Mouse (Mus musculus) MEL (cell line): ENCODE measurements around the gene Erlin1.

Experiments used
- CTCF ChIP-seq, 3 experiments: IDR thresholded peaks in 2 of 3; conservative IDR thresholded peaks in 1 of 3; 2 replicates each; pipeline ENCODE4 v1.5.1; 2011 to 2012; ENCODE audit warnings: low read length in 3 of 3, low read depth in 2 of 3, mild to moderate bottlenecking in 2 of 3, improper control_type of control experiment in 1 of 3, inconsistent platforms in 1 of 3, mixed read lengths in 1 of 3, moderate library complexity in 1 of 3; ENCODE audit not compliant: control insufficient read depth in 1 of 3, insufficient read depth in 1 of 3, poor library complexity in 1 of 3, severe bottlenecking in 1 of 3
- POLR2A ChIP-seq, 2 experiments: IDR thresholded peaks; 2 replicates each; pipeline ENCODE4 v1.6.1; 2011 to 2012; ENCODE audit warnings: low read length in 2 of 2, mild to moderate bottlenecking in 2 of 2, control low read depth in 1 of 2, improper control_type of control experiment in 1 of 2, low read depth in 1 of 2, moderate library complexity in 1 of 2; ENCODE audit not compliant: control insufficient read depth in 1 of 2, insufficient read depth in 1 of 2, poor library complexity in 1 of 2
- USF1 ChIP-seq: IDR thresholded peaks from 2 replicates; pipeline ENCODE4 v1.6.1; 2014; ENCODE audit warnings: low read depth, mild to moderate bottlenecking, inconsistent platforms, low read length, improper control_type of control experiment, moderate library complexity

GRCm38 (mm10) chr19:44021502-44021901, 48.1 kb downstream of the Erlin1 start:
- TF ChIP-seq POLR2A (IDR thresholded peaks at IDR 0.05; ENCODE audit: control insufficient read depth in 1 of 2, insufficient read depth in 1 of 2, low read depth in 1 of 2, low read length in 2 of 2, poor library complexity in 1 of 2) = no peak
- no peak for TF ChIP-seq CTCF (IDR thresholded peaks at IDR 0.05 in 2 of 3, conservative IDR thresholded peaks at IDR 0.05 in 1 of 3; ENCODE audit: control insufficient read depth in 1 of 3, insufficient read depth in 1 of 3, low read depth in 2 of 3, low read length in 3 of 3, poor library complexity in 1 of 3, severe bottlenecking in 1 of 3)
- no peak for TF ChIP-seq USF1
